Mouse (Mus musculus): ENCODE results near the gene Ston2. TPM values are rescaled to one million over a fixed set of nuclear protein-coding genes. Genes with fewer than 3 reads are reported as not detected.

The Ston2 gene
- polyA plus RNA-seq, 1 experiment, result 12.3 TPM

GRCm38 (mm10) chr12:91756562-91757166 is 31.5 kb downstream of the Ston2 start:
- H3K79me2 ChIP-seq (ENCODE audit: control insufficient read depth, insufficient read depth), result no peaks in the 10 kb centered on the region
- H3ac ChIP-seq (ENCODE audit: control insufficient read depth, insufficient read length), result no peak overlapping the region
- no peaks in the 10 kb centered on the region for H3K27me3 ChIP-seq (ENCODE audit: control insufficient read depth, insufficient read depth, insufficient read length)
- no peaks in the 10 kb centered on the region for H3K36me3 ChIP-seq (ENCODE audit: control insufficient read depth, insufficient read depth)
- TF ChIP-seq USF1 (IDR thresholded peaks at IDR 0.05; ENCODE audit: low read depth) (no peak), REST (IDR thresholded peaks at IDR 0.05; ENCODE audit: insufficient read depth, insufficient read length) (no peak), TCF12 (IDR thresholded peaks at IDR 0.05; ENCODE audit: insufficient read depth, poor library complexity, severe bottlenecking) (no peak), SRF (IDR thresholded peaks at IDR 0.05; ENCODE audit: control insufficient read depth, insufficient read length, low read depth) (no peak), MYOD1 (IDR thresholded peaks at IDR 0.05; ENCODE audit: control insufficient read depth in 1 of 3, insufficient read length in 2 of 3, low read depth in 2 of 3) (no peak), MYOG (IDR thresholded peaks at IDR 0.05; ENCODE audit: control insufficient read depth in 1 of 3, insufficient read depth in 1 of 3, insufficient read length in 2 of 3, low read depth in 2 of 3) (no peak), POLR2AphosphoS2 (IDR thresholded peaks at IDR 0.05; ENCODE audit: insufficient read length, low read depth) (no peak), E2F4 (IDR thresholded peaks at IDR 0.05; ENCODE audit: insufficient read depth) (no peak), POLR2A (IDR thresholded peaks at IDR 0.05; ENCODE audit: insufficient read length, low read depth) (no peak), CEBPB (IDR thresholded peaks at IDR 0.05; ENCODE audit: insufficient read depth, poor library complexity, severe bottlenecking) (no peak), TCF3 (IDR thresholded peaks at IDR 0.05; ENCODE audit: insufficient read length, low read depth) (no peak), MAX (IDR thresholded peaks at IDR 0.05; ENCODE audit: low read depth) (no peak)
- no peak overlapping the region for H3K4me3 ChIP-seq
- H3K4me2 ChIP-seq (ENCODE audit: low read depth), result no peak overlapping the region

DNA sequence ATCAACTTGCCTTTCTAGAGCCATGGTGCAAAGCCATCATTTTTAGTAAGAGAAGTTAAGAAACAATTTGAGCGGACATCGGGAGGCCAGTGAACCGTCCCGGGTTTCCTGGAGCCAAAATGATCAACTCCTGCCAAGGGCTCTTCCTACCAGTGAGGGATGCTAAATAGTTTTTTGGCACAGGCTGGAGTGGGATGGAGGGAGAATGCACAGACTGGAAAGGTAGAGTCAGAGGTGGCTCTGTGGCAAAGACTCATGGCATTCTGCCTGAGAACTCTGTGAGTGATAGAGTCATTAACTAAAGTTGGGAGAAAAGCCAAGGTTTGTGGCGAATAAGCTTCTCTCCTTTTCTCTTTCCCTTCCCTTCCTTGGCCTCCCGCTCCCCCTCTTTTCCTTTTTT is 33.6 kb downstream of the Ston2 start:
- Histone ChIP-seq H3ac (ENCODE audit: control insufficient read depth, insufficient read length) (no peak overlapping the region), H3K27me3 (ENCODE audit: control insufficient read depth, insufficient read depth, insufficient read length) (no peaks in the 10 kb centered on the region), H3K4me3 (no peak overlapping the region), H3K79me2 (ENCODE audit: control insufficient read depth, insufficient read depth) (no peaks in the 10 kb centered on the region), H3K36me3 (ENCODE audit: control insufficient read depth, insufficient read depth) (no peaks in the 10 kb centered on the region), H3K4me2 (ENCODE audit: low read depth) (no peak overlapping the region)
- no peak for TF ChIP-seq MYOD1 (IDR thresholded peaks at IDR 0.05; ENCODE audit: control insufficient read depth in 1 of 3, insufficient read length in 2 of 3, low read depth in 2 of 3)

DNA sequence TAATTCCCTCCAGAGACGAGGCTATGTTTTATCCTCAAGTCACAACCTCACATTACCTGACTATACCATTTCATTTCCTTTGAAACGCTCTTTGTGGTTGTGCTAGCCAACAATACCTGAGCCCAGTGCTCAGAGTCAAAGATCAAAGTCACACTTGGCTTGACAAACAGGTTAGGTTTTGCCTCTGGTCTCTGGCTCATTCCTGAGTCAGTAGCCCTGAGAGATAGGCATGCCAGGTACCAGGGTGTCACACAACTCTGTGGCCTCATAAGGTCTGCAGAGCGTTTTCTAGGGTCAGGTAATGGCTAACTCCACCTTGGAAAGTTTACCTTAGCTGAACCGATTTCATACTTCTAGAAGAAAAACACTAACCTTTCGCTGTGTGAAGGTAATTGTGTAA is 35.5 kb downstream of the Ston2 start:
- Histone ChIP-seq H3K4me2 (ENCODE audit: low read depth) (no peak overlapping the region), H3ac (ENCODE audit: control insufficient read depth, insufficient read length) (no peak overlapping the region), H3K27me3 (ENCODE audit: control insufficient read depth, insufficient read depth, insufficient read length) (no peaks in the 10 kb centered on the region), H3K36me3 (ENCODE audit: control insufficient read depth, insufficient read depth) (no peaks in the 10 kb centered on the region), H3K79me2 (ENCODE audit: control insufficient read depth, insufficient read depth) (no peaks in the 10 kb centered on the region), H3K4me3 (no peak overlapping the region)
- TF ChIP-seq E2F4 (IDR thresholded peaks at IDR 0.05; ENCODE audit: insufficient read depth) (no peak), MYOD1 (IDR thresholded peaks at IDR 0.05; ENCODE audit: control insufficient read depth in 1 of 3, insufficient read length in 2 of 3, low read depth in 2 of 3) (no peak), CEBPB (IDR thresholded peaks at IDR 0.05; ENCODE audit: insufficient read depth, poor library complexity, severe bottlenecking) (no peak), SRF (IDR thresholded peaks at IDR 0.05; ENCODE audit: control insufficient read depth, insufficient read length, low read depth) (no peak), POLR2AphosphoS2 (IDR thresholded peaks at IDR 0.05; ENCODE audit: insufficient read length, low read depth) (no peak), TCF3 (IDR thresholded peaks at IDR 0.05; ENCODE audit: insufficient read length, low read depth) (no peak), MYOG (IDR thresholded peaks at IDR 0.05; ENCODE audit: control insufficient read depth in 1 of 3, insufficient read depth in 1 of 3, insufficient read length in 2 of 3, low read depth in 2 of 3) (no peak), USF1 (IDR thresholded peaks at IDR 0.05; ENCODE audit: low read depth) (no peak), TCF12 (IDR thresholded peaks at IDR 0.05; ENCODE audit: insufficient read depth, poor library complexity, severe bottlenecking) (no peak), REST (IDR thresholded peaks at IDR 0.05; ENCODE audit: insufficient read depth, insufficient read length) (no peak), POLR2A (IDR thresholded peaks at IDR 0.05; ENCODE audit: insufficient read length, low read depth) (no peak), MAX (IDR thresholded peaks at IDR 0.05; ENCODE audit: low read depth) (no peak)

DNA sequence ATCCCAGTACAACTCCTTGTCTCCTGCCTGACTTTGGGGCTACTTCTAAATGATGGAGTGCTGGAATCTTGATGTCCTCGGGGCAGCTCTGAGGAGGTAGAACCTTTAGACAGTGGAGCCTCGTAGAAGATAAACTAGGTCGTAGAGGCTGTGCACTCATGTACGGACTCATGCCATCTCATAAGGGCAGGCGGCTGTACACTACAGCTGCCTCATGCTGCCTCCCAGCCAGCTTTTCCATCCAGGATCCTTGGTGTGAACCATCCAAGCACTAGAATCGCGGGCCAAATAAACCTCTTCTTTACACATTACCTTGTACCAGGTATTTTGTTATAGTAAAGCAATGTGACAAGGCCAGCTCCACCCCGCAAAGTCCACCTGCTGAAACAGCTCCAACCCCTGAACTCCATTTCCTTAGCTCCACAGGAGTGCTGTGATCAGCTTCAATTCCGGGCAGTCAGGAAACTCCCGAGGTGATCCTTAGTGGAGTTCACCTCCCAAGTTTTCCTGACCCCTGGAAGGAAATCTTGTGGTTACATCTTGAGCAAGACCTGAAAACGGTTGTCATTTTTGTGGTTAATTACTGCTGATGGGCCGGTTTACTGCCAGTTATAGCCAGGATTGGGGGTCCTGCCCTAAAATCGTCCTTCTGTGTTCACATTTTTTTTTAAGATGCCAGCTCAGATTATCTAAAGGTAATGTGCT is 36.1 kb downstream of the Ston2 start:
- Histone ChIP-seq H3K4me2 (ENCODE audit: low read depth) (no peak overlapping the region), H3K36me3 (ENCODE audit: control insufficient read depth, insufficient read depth) (no peaks in the 10 kb centered on the region), H3K79me2 (ENCODE audit: control insufficient read depth, insufficient read depth) (no peaks in the 10 kb centered on the region), H3ac (ENCODE audit: control insufficient read depth, insufficient read length) (no peak overlapping the region), H3K4me3 (no peak overlapping the region), H3K27me3 (ENCODE audit: control insufficient read depth, insufficient read depth, insufficient read length) (no peaks in the 10 kb centered on the region)
- TF ChIP-seq SRF (IDR thresholded peaks at IDR 0.05; ENCODE audit: control insufficient read depth, insufficient read length, low read depth), result no peak

DNA sequence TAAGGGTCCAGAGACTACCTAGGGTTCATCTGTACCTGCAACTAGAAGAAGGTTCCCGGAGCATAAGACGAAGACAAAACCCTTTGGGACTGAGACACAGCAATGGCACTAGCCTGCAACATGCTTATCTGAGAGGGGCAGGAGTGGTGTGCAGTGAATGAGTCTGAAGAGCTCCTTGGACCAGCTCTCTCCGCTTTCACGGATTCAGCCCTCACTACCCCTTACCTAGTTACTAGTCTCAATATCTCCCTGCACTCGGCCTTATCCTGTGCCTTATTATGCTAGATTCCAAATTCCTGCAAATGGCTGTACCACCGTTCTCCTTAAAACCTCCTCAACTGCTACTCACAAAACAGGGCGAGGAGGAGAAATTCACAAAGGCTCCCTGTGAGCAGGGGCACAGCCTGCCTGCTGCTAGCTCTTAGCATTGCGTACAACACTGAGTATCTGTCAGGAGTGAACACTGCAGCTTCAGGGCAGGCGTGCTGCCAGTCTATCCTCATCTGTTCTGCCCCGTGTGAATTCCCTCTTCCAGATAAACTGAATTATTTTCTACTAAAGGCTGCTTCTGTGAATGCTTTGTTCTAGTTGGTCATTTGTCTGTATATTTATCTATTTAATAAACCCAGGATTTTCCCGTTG is 38.5 kb downstream of the Ston2 start:
- Histone ChIP-seq H3K79me2 (ENCODE audit: control insufficient read depth, insufficient read depth) (no peaks in the 10 kb centered on the region), H3ac (ENCODE audit: control insufficient read depth, insufficient read length) (no peak overlapping the region), H3K36me3 (ENCODE audit: control insufficient read depth, insufficient read depth) (no peaks in the 10 kb centered on the region), H3K4me3 (no peak overlapping the region), H3K4me2 (ENCODE audit: low read depth) (no peak overlapping the region), H3K27me3 (ENCODE audit: control insufficient read depth, insufficient read depth, insufficient read length) (no peaks in the 10 kb centered on the region)
- no peak for TF ChIP-seq SRF (IDR thresholded peaks at IDR 0.05; ENCODE audit: control insufficient read depth, insufficient read length, low read depth)
- TF ChIP-seq POLR2AphosphoS2 (IDR thresholded peaks at IDR 0.05; ENCODE audit: insufficient read length, low read depth), result no peak
- no peak for TF ChIP-seq TCF12 (IDR thresholded peaks at IDR 0.05; ENCODE audit: insufficient read depth, poor library complexity, severe bottlenecking)
- no peak for TF ChIP-seq REST (IDR thresholded peaks at IDR 0.05; ENCODE audit: insufficient read depth, insufficient read length)
- no peak for TF ChIP-seq CEBPB (IDR thresholded peaks at IDR 0.05; ENCODE audit: insufficient read depth, poor library complexity, severe bottlenecking)
- no peak for TF ChIP-seq TCF3 (IDR thresholded peaks at IDR 0.05; ENCODE audit: insufficient read length, low read depth)
- no peak for TF ChIP-seq MYOG (IDR thresholded peaks at IDR 0.05; ENCODE audit: control insufficient read depth in 1 of 3, insufficient read depth in 1 of 3, insufficient read length in 2 of 3, low read depth in 2 of 3)
- no peak for TF ChIP-seq E2F4 (IDR thresholded peaks at IDR 0.05; ENCODE audit: insufficient read depth)
- no peak for TF ChIP-seq MYOD1 (IDR thresholded peaks at IDR 0.05; ENCODE audit: control insufficient read depth in 1 of 3, insufficient read length in 2 of 3, low read depth in 2 of 3)
- TF ChIP-seq USF1 (IDR thresholded peaks at IDR 0.05; ENCODE audit: low read depth), result no peak
- TF ChIP-seq POLR2A (IDR thresholded peaks at IDR 0.05; ENCODE audit: insufficient read length, low read depth), result no peak
- no peak for TF ChIP-seq MAX (IDR thresholded peaks at IDR 0.05; ENCODE audit: low read depth)
